Mouse (Mus musculus) adrenal gland, adult 18-20 months (tissue): ENCODE measurements around the gene Btbd3. TPM values are rescaled to one million over a fixed set of nuclear protein-coding genes. Genes with fewer than 3 reads are reported as not detected.
"Not testable (repeated sequence)": the region's sequence is repeated elsewhere in the genome, so short reads cannot be mapped to it uniquely, and the experiment has no call there.

ENCODE experiments used
- DNase-seq, 2 experiments: peaks; one replicate each; pipeline ENCODE4 v3.0.0; 2021 to 2022; ENCODE audit warnings: low spot score in 2 of 2
- total RNA-seq, 2 experiments: library from RNA; stranded (reverse); gene quantifications; 1 replicate in 1 of 2; 2 replicates in 1 of 2; pipeline ENCODE4 v1.2.3; 2021

Gene Btbd3
- total RNA-seq, 2 experiments from 2014 or later, result 16.2 to 21.8 TPM

DNA sequence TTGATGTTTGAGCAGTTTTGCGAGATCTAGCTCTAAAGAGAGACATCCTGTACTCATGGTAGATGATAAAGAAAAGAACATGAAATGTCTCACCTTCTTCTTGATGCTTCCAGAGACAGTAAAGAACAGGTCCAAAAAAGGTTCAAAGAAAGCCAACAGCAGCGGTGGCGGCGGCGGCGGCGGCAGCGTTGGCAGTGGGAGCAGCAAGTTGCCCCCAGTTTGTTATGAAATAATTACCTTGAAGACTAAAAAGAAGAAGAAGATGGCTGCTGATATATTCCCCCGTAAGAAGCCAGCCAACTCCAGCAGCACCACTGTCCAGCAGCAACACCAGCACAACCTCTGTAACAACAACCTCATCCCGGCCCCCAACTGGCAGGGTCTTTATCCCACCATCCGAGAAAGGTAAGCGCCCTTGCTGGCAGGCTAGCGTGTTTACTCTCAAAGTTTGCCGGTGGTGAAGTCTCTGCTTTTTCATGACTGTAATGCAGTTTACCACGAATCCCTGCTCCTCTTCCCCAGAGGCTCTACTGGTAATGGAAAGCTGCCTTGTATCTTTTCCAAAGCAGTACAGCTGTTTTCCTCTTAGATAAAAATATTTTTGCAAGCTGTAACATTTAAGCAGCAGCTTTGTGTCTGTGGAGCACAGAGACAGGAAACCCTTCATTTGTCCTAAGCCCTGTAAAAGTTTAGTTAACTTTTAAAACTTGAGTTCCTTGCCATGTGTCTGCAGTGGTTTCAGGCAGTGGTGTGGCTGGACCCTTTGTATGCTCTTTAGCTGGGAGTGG lies 22.7 kb downstream of the Btbd3 start:
- no peak for DNase-seq

DNA sequence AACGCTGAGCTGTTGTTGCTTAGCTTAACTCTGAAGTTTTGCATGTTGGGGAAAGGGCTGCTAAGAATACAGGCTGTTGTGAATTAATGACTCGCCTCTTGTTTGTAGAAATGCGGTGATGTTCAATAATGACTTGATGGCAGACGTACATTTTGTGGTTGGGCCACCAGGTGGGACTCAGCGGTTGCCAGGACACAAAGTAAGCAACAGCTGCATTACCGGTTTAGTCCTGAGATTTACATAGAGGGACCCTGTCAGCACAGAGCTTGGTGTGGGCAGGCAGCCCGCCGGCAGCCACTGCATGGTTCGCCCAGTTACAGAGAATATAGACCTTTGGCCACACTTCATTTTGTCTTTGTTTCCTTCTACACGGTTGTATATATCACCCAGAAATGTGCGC lies 23.3 kb downstream of the Btbd3 start:
- no peak for DNase-seq

DNA sequence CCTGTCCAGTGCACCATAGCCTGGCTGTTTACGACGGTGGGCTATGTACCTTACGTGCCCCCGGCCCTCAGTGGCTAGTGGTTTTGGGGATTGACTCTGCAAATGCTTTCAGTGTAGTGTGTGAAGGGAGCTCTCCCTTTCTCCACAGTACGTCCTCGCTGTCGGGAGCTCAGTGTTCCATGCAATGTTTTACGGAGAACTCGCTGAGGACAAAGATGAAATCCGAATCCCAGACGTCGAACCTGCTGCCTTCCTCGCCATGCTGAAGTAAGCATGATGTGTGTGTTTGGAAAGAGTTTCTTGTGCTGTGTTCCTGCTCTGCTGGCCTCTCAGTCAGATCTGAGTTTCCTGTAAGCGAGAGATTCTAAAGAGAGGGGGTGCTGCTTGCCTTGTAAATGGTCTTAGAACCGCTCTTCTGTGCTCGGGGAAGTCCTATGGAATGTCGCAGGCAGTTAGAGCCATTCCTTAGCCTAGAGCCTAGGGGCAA lies 23.9 kb downstream of the Btbd3 start:
- no peak for DNase-seq

DNA sequence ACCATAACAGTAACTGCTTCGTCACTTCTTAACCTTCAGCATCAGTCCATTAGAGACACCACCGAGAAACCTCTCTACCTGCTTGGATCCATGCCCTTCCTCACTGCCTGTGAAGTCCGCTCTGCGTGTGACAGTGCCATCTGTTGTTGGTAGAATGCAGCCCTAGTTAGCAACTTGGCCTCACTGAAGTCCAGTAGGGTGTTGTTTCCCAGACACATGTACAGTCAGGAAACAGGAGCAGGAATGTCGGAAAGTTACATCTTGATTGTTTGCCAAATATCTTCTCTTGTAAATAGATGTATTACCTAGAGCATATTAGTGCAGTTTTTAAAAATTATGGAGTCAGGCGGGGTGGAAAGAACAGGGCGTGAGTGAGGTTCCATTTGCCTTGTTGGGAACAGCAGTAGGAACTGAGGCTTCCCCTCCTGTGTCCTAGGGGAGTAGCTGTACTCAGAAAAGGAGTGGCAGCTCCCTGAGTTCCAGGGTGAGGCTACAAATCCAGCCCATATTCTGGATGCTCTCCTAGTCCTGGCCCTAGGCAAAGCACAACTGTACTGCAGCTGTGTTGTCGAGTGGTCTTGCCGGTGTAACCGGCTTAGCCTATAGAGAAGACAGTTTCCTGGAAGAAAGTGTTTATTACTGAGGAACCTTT lies 25.3 kb downstream of the Btbd3 start:
- DNase-seq, result no peak

- no peak for DNase-seq
These were observed 27.0 kb downstream of the Btbd3 start for GRCm38 (mm10) chr2:138283372-138283771.

- DNase-seq, result no peak
These were observed 27.5 kb downstream of the Btbd3 start for GRCm38 (mm10) chr2:138283856-138284255.

DNA sequence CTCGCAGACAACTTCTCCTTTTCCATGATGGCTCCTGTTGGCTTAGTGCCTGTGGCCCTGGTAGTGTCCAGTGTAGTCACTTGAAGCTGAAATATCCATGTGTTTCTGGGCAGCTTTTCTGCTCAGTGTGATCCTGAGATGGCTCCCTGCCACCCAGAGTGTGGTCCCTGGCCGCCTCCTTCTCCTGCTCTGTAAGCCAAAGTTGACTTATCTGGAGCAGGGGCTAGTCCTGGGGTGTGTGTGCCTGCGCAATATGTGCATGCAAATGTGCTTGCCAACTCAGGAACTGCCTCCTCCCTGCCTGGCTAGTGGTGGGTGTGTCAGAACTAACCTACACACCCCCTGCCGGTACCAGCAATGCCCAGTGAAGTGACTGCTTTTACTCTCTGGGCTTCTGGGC lies 29.4 kb downstream of the Btbd3 start:
- DNase-seq, result no peak

GRCm38 (mm10) chr2:138290154-138290553 lies 33.8 kb downstream of the Btbd3 start:
- DNase-seq, result no peak

DNA sequence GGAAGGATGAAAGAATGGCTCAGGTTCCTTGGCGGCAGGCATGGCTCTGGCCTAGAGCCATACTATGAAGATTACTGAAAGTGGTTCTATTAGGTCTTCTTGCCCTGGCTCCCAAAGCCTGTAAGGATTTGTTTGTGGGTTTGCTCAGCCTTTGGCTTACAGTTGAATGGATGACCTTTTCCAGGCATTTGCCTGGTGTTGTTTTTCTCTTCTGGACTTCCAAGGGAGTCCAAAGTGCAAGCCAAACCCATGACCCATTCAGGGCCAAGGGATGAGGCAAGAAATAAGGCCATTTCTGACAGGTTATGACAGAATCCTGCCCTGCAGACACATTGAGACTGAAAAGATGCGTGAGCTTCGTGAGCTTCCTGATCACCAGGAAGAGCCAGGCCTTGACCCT lies 37.9 kb downstream of the Btbd3 start:
- DNase-seq, result no peak

- no peak for DNase-seq
These were observed 49.9 kb downstream of the Btbd3 start for GRCm38 (mm10) chr2:138306236-138306635.

DNA sequence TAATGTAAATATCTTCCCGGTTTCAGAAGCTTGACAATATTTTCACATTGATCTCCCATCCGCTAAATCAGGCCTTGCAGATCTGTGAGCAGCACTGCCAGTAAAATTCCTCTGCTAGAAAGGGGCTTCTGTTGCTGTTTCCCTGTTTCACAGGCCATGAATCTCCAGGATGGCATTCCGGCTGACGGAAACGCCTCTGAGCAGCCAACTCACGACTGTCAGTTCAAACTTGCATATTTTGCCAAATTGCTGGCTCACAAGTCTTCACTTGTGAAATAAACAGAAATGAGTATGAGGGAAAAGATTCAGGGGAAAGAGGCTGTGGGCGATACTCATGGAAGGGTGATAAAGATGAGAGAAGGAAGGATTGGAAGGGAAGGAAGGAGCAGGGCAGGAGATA lies 59.3 kb downstream of the Btbd3 start:
- no peak for DNase-seq

DNA sequence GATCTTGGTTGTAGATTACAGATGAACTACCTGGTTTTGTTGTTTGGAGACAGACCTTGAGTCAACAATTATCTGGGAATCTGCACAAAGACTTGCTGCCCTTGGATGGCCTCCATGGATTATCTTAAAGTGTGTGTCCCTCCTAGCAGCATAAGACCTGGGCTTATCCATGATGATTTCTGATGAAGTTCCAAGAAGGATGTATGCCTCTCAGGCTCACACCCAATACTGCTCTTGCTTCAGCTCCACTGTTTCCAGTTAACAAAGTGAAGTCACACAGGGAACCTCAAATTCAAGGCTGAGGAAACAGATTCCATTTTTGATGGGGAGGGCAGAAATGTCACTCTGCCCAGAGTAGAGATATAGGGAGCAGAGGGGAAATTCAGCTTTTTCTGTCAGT lies 64.0 kb downstream of the Btbd3 start:
- DNase-seq, result no peak

- no peak for DNase-seq
These were observed 64.7 kb downstream of the Btbd3 start for GRCm38 (mm10) chr2:138321041-138321481.

- DNase-seq, result no peak
These were observed 66.1 kb downstream of the Btbd3 start for GRCm38 (mm10) chr2:138322270-138323114.

DNA sequence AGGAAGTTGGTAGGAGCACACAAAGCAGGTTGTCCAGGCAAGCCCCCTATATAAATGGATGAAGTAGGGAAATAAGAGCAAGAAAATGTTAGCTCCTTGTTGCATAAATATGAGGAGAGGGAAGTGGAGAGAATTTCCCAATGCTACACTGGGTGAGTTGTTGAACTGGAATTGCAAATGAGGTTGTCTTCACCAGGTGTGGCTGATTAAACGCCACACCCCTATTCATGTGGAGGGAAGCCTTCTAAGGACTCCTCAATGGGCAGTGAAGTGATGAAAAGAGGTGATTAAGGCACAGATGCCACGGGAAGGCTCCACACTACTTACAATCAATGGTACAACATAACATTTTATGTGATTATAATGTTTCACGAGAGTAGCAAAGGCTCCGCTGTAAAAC lies 70.0 kb downstream of the Btbd3 start:
- no peak for DNase-seq

DNA sequence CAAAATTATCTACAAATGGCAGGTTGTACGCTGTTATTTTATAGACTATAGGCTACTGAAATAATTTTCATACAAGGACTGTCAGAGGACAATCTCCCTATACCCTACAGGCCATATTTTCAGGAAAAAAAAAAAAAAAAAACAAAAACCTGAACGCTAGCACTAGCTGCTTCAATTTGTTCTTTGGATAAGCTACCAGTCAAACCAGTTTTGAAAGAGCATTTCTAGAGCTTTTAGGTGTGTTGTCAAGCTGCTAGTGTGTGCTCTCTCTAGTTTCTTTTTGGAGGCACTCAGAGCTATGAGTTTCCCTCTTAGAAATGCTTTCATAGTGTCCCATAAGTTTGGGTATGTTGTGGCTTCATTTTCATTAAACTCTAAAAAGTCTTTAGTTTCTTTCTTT lies 77.8 kb downstream of the Btbd3 start:
- DNase-seq, result not testable (repeated sequence)

DNA sequence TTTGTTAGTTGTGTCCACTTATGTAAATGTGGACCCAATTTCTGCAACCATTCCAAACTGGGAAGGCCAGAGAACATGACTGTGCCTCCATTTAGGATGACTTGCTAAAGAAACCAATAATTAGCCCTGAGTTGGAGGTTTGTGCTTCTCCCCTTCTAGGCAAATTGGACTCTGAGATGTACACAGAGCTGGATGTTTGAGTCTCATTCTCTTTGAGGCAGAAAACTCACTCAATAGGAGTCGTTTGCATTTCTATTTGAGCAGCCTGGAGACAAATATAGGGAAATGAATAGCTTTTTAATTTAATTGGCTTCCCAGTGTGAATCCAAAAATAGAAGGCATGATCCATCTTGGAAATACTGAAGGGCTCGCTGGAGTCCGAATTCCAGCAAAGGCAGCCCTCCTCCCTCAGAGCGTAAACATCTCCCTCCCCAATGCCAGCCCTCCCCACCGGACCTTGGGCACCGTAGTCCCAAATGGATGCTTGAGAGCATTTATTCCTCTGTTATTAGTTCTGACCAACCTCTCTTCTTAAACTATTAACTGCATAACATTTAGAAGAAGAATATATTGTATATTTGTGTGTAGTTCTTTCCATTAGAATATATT lies 81.6 kb downstream of the Btbd3 start:
- no peak for DNase-seq

- no peak for DNase-seq
These were observed 82.2 kb downstream of the Btbd3 start for GRCm38 (mm10) chr2:138338524-138338923.

DNA sequence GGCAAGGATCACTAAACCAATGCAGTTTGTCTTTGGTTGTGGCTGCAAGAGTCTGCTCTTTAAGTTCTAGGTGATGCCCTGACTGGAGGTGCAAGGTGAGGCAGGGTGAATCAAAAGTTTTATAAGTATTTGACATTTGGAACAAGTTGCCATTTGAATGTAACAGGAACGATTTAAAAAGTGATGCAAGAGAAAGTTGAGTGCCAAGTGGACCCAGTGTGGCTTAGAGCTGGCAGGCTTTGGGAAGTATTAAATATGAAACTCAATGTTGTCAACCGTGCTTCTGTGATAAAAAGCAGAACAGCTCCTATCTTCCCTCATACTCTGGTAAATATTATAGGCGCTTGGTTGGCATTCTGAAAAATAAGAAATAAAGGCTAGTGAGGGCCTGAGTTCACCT lies 99.0 kb downstream of the Btbd3 start:
- DNase-seq, result no peak

DNA sequence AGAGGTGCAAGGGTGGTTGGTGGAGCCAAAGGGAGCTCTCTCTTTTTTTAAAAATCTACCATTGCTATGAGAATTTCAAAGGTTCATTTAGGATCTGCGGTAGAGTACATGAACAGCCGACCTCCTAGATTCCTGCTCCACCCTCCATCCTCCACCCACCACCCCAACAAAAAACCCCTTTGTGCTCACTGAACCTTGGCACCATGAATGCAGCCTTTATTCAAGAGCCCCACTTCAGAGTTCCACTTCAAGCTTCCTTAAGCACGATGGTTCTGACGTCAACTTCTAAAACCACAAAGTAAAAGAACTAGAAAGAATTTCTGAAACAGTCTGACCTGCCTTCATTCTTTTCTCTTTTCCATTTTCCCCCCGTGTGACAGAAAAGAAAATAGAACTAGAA lies 106.1 kb downstream of the Btbd3 start:
- no peak for DNase-seq

DNA sequence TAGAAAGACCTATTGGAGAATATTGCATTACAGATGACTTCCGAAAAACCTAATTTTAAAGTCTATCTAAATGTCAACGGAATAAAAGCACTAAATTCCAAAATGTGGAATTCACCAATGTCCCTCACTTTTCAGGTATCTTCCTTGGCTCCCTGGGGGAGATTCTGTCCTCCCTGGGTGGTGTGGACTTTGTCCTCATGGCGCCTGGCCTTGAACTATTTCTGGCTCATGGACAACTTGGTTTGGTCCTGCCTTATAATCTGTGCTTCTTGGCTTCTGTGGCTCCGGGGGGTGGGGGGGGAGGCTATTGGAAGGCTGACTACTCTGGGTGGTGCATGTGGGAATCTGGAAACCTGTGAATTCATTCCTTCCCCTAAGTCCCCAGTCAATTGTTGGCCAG lies 109.0 kb downstream of the Btbd3 start:
- no peak for DNase-seq
